Mouse (Mus musculus) thymus, adult 2 months (tissue): Measurements from ENCODE around the gene Lrrc55. TPM values are rescaled to one million over a fixed set of nuclear protein-coding genes. Genes with fewer than 3 reads are reported as not detected.

Experiments
- DNase-seq: peaks from one replicate; pipeline ENCODE4 v3.0.0; 2021
- H3K27ac ChIP-seq: fragments of 200-500 bp; 2 replicates; pipeline ENCODE4 v1.5.1; 2012; ENCODE audit warnings: low read length, control low read depth; ENCODE audit not compliant: control insufficient read depth, insufficient read depth
- H3K27me3 ChIP-seq: fragments of 200-500 bp; 2 replicates; pipeline ENCODE4 v1.6.1; 2012; ENCODE audit warnings: mild to moderate bottlenecking, low read length, moderate library complexity, mixed read lengths; ENCODE audit not compliant: control insufficient read depth, insufficient read depth
- H3K36me3 ChIP-seq: fragments of 200-500 bp; 2 replicates; pipeline ENCODE4 v1.6.1; 2012; ENCODE audit warnings: mild to moderate bottlenecking, low read length, moderate library complexity; ENCODE audit not compliant: control insufficient read depth, insufficient read depth
- H3K4me1 ChIP-seq: fragments of 200-500 bp; replicated peaks from 2 replicates; pipeline ENCODE4 v1.6.1; 2012; ENCODE audit warnings: low read length; ENCODE audit not compliant: control insufficient read depth, insufficient read depth
- H3K4me3 ChIP-seq: fragments of 200-500 bp; 2 replicates; pipeline ENCODE4 v1.5.1; 2012; ENCODE audit warnings: mild to moderate bottlenecking, low read length, control low read depth, moderate library complexity; ENCODE audit not compliant: control insufficient read depth, insufficient read depth
- CTCF ChIP-seq: fragments of 200-500 bp; IDR thresholded peaks from 2 replicates; pipeline ENCODE4 v1.5.1; 2012; ENCODE audit warnings: mild to moderate bottlenecking, control low read depth, low read length, moderate library complexity, borderline replicate concordance; ENCODE audit not compliant: control insufficient read depth, poor library complexity, insufficient read depth; ENCODE audit errors: extremely low read depth
- POLR2A ChIP-seq: fragments of 200-500 bp; IDR thresholded peaks from 2 replicates; pipeline ENCODE4 v1.6.1; 2012; ENCODE audit warnings: mild to moderate bottlenecking, low read length, control low read depth, moderate library complexity; ENCODE audit not compliant: control insufficient read depth, poor library complexity, insufficient read depth; ENCODE audit errors: extremely low read depth
- WGBS: fragments of 180-500 bp; shearing (Covaris S2); methylation state at CpG from one replicate; pipeline ENCODE4 v1.1.7; 2018; 5-methylcytosine and 5-hydroxymethylcytosine counted together
- polyA plus RNA-seq: library from polyadenylated mRNA; depleted of rRNA; stranded (reverse); fragments of >200 nt; gene quantifications from 2 replicates; pipeline ENCODE4 v1.2.3, GENCODE M21; 2012

Lrrc55 gene
- polyA plus RNA-seq, 1 experiment = 0.50 TPM

DNA sequence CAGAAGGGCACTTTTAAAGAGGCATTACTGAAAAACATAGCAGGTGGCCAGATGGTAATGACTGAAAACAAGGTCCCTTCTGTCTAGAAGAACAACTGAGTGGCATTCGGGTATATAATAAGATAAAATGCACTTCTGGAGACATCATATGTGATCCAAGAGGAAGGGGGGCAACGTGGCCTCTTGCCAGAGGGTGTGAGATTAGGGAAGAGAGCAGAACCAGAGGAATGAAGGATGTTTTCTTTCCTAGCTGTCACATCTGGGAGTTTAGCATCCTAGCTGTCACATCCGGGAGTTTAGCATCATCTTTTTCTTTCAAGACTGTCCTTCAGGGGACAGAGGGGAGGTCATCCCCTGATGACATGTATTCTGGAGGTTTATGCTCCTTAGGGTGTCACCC is 32.6 kb upstream of the Lrrc55 start:
- H3K27ac ChIP-seq = no peak overlapping the region
- TF ChIP-seq CTCF (no peak), POLR2A (no peak)
- no peak overlapping the region for H3K4me3 ChIP-seq
- H3K36me3 ChIP-seq = no peaks in the 10 kb centered on the region
- H3K4me1 ChIP-seq = no peaks in the 10 kb centered on the region
- H3K27me3 ChIP-seq = no peaks in the 10 kb centered on the region
- WGBS = 72% methylated on average over 3 of the region's 3 CpGs
- no peak for DNase-seq

DNA sequence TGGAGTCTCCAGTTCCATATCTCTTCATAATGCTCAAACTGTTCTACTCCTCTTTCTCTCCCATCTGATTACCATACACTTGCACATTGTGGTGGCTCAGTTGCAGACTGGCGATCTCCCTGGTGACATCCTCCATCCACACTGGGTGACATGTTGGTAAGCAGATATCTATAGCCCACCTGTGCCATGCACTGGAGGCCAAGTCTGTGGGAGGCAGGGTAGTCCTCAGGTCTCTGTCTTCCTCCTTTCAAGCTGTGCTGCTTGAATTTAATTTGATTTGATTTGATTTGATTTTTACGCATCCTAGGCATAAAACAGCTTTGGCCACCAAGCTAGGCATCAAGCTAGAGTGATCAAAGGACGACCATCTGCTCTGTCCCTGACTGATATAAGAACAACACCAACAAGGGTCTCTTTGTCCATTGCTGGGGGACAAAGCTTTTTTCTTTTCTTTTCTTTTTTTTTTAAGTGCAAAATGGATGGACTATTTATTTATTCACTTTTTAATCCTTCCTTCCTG is 30.9 kb upstream of the Lrrc55 start:
- H3K36me3 ChIP-seq = no peaks in the 10 kb centered on the region
- DNase-seq = no peak
- H3K27me3 ChIP-seq = no peaks in the 10 kb centered on the region
- H3K4me3 ChIP-seq = no peak overlapping the region
- WGBS = 92% methylated on average over 3 of the region's 3 CpGs
- no peaks in the 10 kb centered on the region for H3K4me1 ChIP-seq
- TF ChIP-seq POLR2A (no peak), CTCF (no peak)
- H3K27ac ChIP-seq = no peak overlapping the region

DNA sequence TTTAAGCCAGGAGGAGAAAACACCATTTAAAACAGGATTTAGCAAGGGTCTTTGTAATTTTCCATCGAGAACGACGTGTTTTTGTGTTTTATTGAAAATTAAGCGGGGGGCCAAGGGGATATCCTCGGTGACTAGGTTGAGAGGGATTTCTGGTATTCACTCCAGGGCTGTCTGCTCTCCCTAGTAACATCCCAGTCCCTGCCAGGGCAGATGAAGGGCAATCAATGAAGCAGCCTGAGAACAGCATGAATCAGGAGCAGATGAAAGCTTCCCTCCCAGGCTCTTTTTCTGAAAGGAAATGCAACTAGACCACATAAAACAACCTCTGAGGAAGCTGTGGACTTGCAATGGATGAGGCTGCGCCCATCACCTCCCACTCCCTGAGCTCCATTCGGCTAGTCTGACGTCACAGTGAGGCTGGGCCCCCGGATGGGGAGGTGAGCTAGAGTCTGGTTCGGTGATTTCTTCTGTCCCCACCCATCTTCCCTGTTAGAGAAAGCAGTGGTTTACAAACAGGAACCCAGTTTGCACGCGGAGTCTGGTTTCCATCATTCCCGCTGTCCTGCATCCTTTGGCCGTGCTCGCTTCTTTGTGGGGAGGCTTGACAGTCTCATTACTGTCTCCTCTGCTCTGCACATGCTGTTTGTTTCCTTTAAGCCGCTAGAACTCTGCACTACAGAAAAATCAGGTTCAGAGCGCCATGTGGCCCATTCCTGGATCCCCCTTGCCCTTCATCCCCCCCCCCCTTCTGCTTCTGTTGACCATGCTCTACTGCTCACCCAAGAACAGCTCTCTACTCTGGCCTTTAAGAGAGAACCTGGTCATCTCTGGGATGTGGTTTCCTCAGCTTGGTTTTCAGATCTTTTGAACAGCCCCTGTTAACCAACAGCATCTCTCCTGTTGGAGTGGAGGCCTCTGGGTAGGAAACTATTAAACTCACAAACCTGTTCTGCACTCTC is 27.5 kb upstream of the Lrrc55 start:
- no peak overlapping the region for H3K4me3 ChIP-seq
- 39% methylated on average over 17 of the region's 17 CpGs for WGBS
- no peaks in the 10 kb centered on the region for H3K27me3 ChIP-seq
- H3K4me1 ChIP-seq = no peaks in the 10 kb centered on the region
- H3K27ac ChIP-seq = no peak overlapping the region
- no peak for DNase-seq
- no peak for TF ChIP-seq POLR2A
- no peak for TF ChIP-seq CTCF
- no peaks in the 10 kb centered on the region for H3K36me3 ChIP-seq

DNA sequence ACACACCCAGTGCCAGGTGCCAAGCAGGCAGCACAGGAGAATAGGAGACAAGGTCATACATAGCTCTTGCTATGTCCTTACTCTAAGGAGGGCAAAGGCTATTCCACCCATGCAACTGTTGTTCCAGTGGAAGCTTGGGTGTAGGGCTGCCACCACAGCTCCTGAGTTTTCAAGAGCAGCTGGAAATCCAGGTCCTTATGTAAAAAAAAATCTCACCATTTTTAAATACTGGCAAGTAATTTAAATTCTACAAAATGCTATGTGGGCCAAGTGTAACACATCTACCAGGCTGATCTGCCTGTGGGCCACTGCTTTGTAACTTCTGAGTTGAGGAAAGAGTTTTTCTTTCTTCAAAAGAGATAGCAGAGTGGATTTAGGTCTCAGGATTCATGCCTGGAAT is 19.6 kb upstream of the Lrrc55 start:
- Histone ChIP-seq H3K4me3 (no peak overlapping the region), H3K27me3 (no peaks in the 10 kb centered on the region), H3K4me1 (no peaks in the 10 kb centered on the region), H3K36me3 (no peaks in the 10 kb centered on the region), H3K27ac (no peak overlapping the region)
- no peak for TF ChIP-seq CTCF
- TF ChIP-seq POLR2A = no peak
- no peak for DNase-seq

DNA sequence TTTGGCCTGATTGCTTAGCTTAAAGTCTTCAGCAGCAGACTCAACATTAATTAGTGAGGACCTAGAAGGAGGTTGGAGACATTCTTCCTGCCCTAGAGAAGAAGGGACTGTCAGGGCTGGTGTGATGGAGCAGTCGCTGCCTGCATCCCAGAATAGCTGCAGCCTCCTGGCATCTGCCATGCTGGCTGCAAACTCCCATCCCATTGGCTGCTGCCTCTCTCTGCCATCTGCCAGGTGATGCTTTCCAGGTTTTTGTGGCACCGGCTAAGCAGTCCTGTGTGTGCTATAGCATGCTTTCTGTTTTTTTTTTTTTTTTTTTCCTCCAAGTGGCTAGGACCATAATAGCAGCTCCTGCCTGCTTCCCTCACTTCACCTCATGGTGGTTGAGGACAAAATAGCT is 16.7 kb upstream of the Lrrc55 start:
- WGBS = 93% methylated on average over 2 of the region's 2 CpGs
- H3K4me1 ChIP-seq = no peaks in the 10 kb centered on the region
- H3K27ac ChIP-seq = no peak overlapping the region
- DNase-seq = no peak
- no peaks in the 10 kb centered on the region for H3K27me3 ChIP-seq
- no peaks in the 10 kb centered on the region for H3K36me3 ChIP-seq
- H3K4me3 ChIP-seq = no peak overlapping the region
- TF ChIP-seq CTCF (no peak), POLR2A (no peak)

DNA sequence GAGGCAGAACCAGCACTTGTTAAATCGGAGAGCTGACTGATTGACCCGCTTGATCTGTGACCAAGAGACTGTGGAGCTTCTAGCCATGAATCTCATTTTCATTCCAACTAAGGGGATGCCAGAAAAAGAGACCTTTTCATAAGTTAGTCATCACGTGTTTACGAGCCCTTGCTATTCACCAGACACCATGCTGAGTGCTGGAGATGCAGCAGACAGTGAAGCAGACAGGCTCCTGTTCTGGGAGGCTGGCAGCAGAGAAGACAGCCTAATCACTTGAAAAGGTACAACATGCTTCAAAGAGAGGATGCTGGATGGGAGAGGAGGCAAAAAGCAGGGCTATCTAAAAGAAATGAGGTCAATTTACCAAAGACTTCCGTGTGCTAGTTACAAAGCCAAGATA is 12.3 kb upstream of the Lrrc55 start:
- WGBS = 86% methylated on average over 5 of the region's 5 CpGs
- no peak overlapping the region for H3K27ac ChIP-seq
- TF ChIP-seq POLR2A (no peak), CTCF (no peak)
- H3K27me3 ChIP-seq = no peaks in the 10 kb centered on the region
- no peaks in the 10 kb centered on the region for H3K36me3 ChIP-seq
- no peak for DNase-seq
- no peak overlapping the region for H3K4me3 ChIP-seq
- no peaks in the 10 kb centered on the region for H3K4me1 ChIP-seq

DNA sequence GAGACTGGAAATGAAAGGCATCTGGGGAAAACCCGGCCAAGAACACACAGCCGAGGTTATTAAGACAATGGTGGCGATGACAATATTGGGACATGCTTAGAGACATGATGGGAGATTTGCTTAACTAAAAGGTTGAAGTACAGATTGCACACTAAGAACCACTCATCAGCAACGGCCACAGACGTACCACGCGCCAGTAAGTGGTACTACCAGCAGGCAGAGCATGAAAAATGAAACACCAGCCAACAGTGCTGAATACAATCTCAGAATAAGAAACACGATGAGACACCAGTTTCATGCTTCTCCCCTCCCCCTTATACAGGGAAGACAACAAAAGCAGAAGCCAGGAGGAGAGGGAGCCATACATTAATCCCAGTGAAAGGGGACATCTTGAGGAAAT is 8.2 kb upstream of the Lrrc55 start:
- Histone ChIP-seq H3K4me1 (no peaks in the 10 kb centered on the region), H3K36me3 (no peaks in the 10 kb centered on the region), H3K27me3 (no peaks in the 10 kb centered on the region), H3K27ac (no peak overlapping the region), H3K4me3 (no peak overlapping the region)
- no peak for TF ChIP-seq CTCF
- no peak for TF ChIP-seq POLR2A
- DNase-seq = no peak
- 90% methylated on average over 8 of the region's 8 CpGs for WGBS
